In the genomic region with DNA sequence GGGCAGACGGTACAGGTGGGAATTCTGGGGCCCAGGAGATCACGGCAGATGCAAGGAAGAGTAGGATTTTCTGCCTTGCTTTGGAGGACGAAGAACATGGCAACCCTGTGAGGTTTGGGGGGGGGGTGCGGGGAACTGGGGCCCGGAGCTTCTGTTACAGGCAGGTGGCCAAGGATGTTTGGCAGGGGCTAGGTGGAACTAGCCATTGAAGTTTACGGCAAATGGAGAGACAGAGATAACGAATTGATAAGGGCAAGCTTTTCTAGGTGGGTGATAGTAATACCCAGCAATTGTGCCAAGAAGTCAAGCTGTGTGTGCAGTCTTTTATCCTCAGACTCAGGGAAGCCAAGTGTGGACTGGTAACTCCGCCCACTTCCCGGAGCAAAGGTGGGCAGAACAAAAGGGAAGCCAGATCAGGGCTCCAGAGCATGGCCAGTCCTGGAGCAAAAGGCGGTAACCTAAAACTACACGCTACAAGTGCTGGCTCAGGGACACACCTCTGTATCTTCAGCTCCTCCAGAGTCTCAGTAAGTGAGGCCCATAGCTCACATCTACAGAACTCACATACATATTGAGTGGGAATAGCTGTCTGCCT, we compare ENCODE assay signal across 17 mouse cellular contexts. TPM values are rescaled to one million over a fixed set of nuclear protein-coding genes. Genes with fewer than 3 reads are reported as not detected.
DNase-seq lines count a peak whose midpoint lies in the region; ATAC-seq and TF ChIP-seq lines count a peak whose summit lies in the region.
"Had no signal": no experiment of that assay in that cellular context is flagged by ENCODE, and none has a peak within 500 bp of the region (broad histone marks: within the 10 kb centered on the region; RNA-seq: fewer than 3 reads in every experiment).

No protein-coding gene starts in this region.

- DNase-seq in lung, embryonic 14.5 days = peak; percentile 27
- no peak for DNase-seq in lung, postnatal 4 days
- peak; percentile 63 for DNase-seq in ES-CJ7 (ENCODE audit: low read depth, low spot score)
- DNase-seq in ZHBTc4 (ENCODE audit: low read depth, low spot score) = peak; percentile 74
- DNase-seq in left cerebral cortex, postnatal 36 days (ENCODE audit: low spot score in 2 of 2) = no peak
- DNase-seq in spleen, adult 12 weeks (ENCODE audit: low spot score) = no peak
- DNase-seq: adrenal gland, adult 8-10 months; cerebellum, adult 9-10 months; heart, adult 2 months; heart, postnatal 36 days; liver had no signal

- H3K36me3 ChIP-seq in lung, embryonic 14.5 days (ENCODE audit: insufficient read depth) = no peaks in the 10 kb centered on the region
- no peaks in the 10 kb centered on the region for H3K36me3 ChIP-seq in small intestine, adult 2 months (ENCODE audit: control insufficient read depth, insufficient read depth, low read length)
- H3K36me3 ChIP-seq: lung, embryonic 15.5 days; midbrain, embryonic 15.5 days; neural tube, embryonic 13.5 days had no signal

- H3K9ac ChIP-seq in lung, embryonic 14.5 days = no peak overlapping the region
- H3K9ac ChIP-seq: lung, embryonic 15.5 days; midbrain, embryonic 15.5 days; neural tube, embryonic 13.5 days had no signal

- H3K4me2 ChIP-seq in lung, embryonic 14.5 days = no peak overlapping the region
- H3K4me2 ChIP-seq: lung, embryonic 15.5 days; midbrain, embryonic 15.5 days; neural tube, embryonic 13.5 days had no signal

- no peak for ATAC-seq in lung, embryonic 14.5 days (ENCODE audit: insufficient read depth)
- ATAC-seq: CD4-positive, CD25-positive, alpha-beta regulatory T cell, adult 4 months; midbrain, embryonic 15.5 days had no signal

- no peak for TF ChIP-seq CTCF in lung, embryonic 14.5 days (IDR thresholded peaks at IDR 0.05; ENCODE audit: low read depth)
- no peak for TF ChIP-seq CTCF in small intestine, adult 2 months (IDR thresholded peaks at IDR 0.05; ENCODE audit: extremely low read depth, insufficient read length, insufficient replicate concordance, low read depth, low read length)

- intact Hi-C loops in left cerebral cortex, postnatal 36 days (cut with DNase I) = no loop called here

- H3K9me3 ChIP-seq in lung, embryonic 14.5 days (ENCODE audit: low read depth, low read length) = no peaks in the 10 kb centered on the region
- H3K9me3 ChIP-seq: lung, embryonic 15.5 days; midbrain, embryonic 15.5 days; neural tube, embryonic 13.5 days had no signal

- 46% methylated on average over 11 of the region's 11 CpGs for WGBS in lung, embryonic 14.5 days
- WGBS in small intestine, adult 2 months = 22% methylated on average over 11 of the region's 11 CpGs

- no peak overlapping the region for H3K4me3 ChIP-seq in lung, embryonic 14.5 days (ENCODE audit: low read depth, low read length)
- H3K4me3 ChIP-seq in small intestine, adult 2 months (ENCODE audit: low read depth, low read length) = no peak overlapping the region
- H3K4me3 ChIP-seq: heart, adult 2 months; layer of hippocampus, adult 2 months; lung, embryonic 15.5 days; midbrain, embryonic 15.5 days; neural tube, embryonic 13.5 days had no signal

- H3K4me1 ChIP-seq in lung, embryonic 14.5 days (ENCODE audit: insufficient read depth) = peaks cover 4% of the 10 kb centered on the region; the same call in 1 of the 2 replicates
- H3K4me1 ChIP-seq in small intestine, adult 2 months (ENCODE audit: control insufficient read depth, insufficient read depth, insufficient read length, low read length) = peaks cover 24% of the 10 kb centered on the region

- TF ChIP-seq POLR2A in small intestine, adult 2 months (IDR thresholded peaks at IDR 0.05; ENCODE audit: low read depth, low read length) = no peak

- no peak overlapping the region for H3K27ac ChIP-seq in lung, embryonic 14.5 days (ENCODE audit: low read depth)
- H3K27ac ChIP-seq in small intestine, adult 2 months (ENCODE audit: insufficient read depth, low read depth, low read length) = peak overlapping the region; percentile 72
- H3K27ac ChIP-seq: heart, adult 2 months; layer of hippocampus, adult 2 months; lung, embryonic 15.5 days; midbrain, embryonic 15.5 days; neural tube, embryonic 13.5 days had no signal

- no peaks in the 10 kb centered on the region for H3K27me3 ChIP-seq in lung, embryonic 14.5 days (ENCODE audit: insufficient read depth, low read length)
- H3K27me3 ChIP-seq in small intestine, adult 2 months (ENCODE audit: control insufficient read depth, insufficient read depth, low read length) = no peaks in the 10 kb centered on the region
- H3K27me3 ChIP-seq: lung, embryonic 15.5 days; midbrain, embryonic 15.5 days; neural tube, embryonic 13.5 days had no signal

RNA-seq across cellular contexts. Expression of gene Engase, which starts 9.1 kb away (rescaled TPM):
- polyA plus RNA-seq in lung, embryonic 14.5 days (2014; fragmentation: Nextera tagmentation; extraction: Ambion mirVana) = 7.0 and 10.5 TPM in 2 replicates
- polyA plus RNA-seq in small intestine, adult 2 months (2012; rRNA removed) = 12.3 and 18.3 TPM in 2 replicates
- total RNA-seq in left cerebral cortex, postnatal 36 days (2021) = 10 to 100 TPM; 10.8 to 11.1 TPM

RNA-seq across cellular contexts. Expression of gene C1qtnf1, which starts 39.5 kb away (rescaled TPM):
- polyA plus RNA-seq in lung, embryonic 14.5 days (2014; fragmentation: Nextera tagmentation; extraction: Ambion mirVana) = 6.6 and 7.7 TPM in 2 replicates
- 3.3 and 4.3 TPM in 2 replicates for polyA plus RNA-seq in small intestine, adult 2 months (2012; rRNA removed)
- total RNA-seq in left cerebral cortex, postnatal 36 days (2021) = 1 to 10 TPM; 4.6 to 4.9 TPM
- polyA plus RNA-seq: CD4-positive, CD25-positive, alpha-beta regulatory T cell, adult 4 months had no signal

RNA-seq across cellular contexts. Expression of gene Cant1, which starts 48.7 kb away (rescaled TPM):
- polyA plus RNA-seq in lung, embryonic 14.5 days (2014; fragmentation: Nextera tagmentation; extraction: Ambion mirVana) = 27.7 and 31.4 TPM in 2 replicates
- 73.6 and 158 TPM in 2 replicates for polyA plus RNA-seq in small intestine, adult 2 months (2012; rRNA removed)
- total RNA-seq in left cerebral cortex, postnatal 36 days (2021) = 10 to 100 TPM; 36.5 to 37.0 TPM

Comparison
In these comparisons a context has a peak if more than half of its experiments do, and no peak if none do; other contexts are left out.
1. DNase-seq: peak in lung, embryonic 14.5 days (single experiment), ES-CJ7 (single experiment) and ZHBTc4 (single experiment); none in lung, postnatal 4 days (0 of 2), left cerebral cortex, postnatal 36 days (0 of 2) and spleen, adult 12 weeks (single experiment).